ENCODE assay signal across 11 mouse cellular contexts in the genomic region with DNA sequence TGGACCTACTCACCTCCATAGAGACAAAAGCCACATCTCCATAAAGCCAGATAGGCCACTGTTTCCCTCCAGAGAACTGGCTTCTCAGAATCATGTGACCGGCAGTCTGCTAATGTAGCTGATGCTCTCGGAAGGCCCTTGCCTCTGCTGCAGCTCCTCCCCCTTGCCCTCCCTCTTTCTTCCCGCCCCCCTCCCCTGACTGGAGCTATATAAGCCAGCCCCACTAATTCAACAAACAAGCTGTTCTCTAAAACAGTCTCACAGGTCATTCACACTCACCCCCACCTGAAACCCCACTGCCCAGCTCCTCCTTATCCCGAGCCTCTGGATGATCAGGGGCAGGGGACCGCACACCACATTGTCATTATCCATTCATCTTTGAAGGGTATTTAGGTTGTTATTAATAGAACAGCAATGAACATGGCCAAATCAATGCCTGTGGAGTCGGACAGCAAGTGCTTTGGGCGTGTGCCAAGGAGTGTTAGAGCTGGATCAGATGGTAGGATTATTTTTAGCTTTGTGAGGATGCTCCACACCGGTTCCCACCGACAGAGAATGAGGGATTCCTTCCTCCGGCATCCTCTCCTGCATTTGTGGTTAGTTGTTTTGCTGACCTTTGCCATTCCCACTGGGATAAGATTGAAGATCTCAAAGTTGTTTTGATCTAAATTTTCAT. TPM values are rescaled to one million over a fixed set of nuclear protein-coding genes. Genes with fewer than 3 reads are reported as not detected.
DNase-seq lines count a peak whose midpoint lies in the region; ATAC-seq lines count a peak whose summit lies in the region.
"Had no signal": no experiment of that assay in that cellular context is flagged by ENCODE, and none has a peak within 500 bp of the region (broad histone marks: within the 10 kb centered on the region; RNA-seq: fewer than 3 reads in every experiment).

No protein-coding gene starts in this region.

- H3K4me1 ChIP-seq in embryonic facial prominence, embryonic 14.5 days (ENCODE audit: control insufficient read depth, insufficient read depth, low read length), result no peaks in the 10 kb centered on the region
- H3K4me1 ChIP-seq in embryonic facial prominence, embryonic 10.5 days, result no peaks in the 10 kb centered on the region
- H3K4me1 ChIP-seq: limb, embryonic 15.5 days had no signal

- H3K9me3 ChIP-seq in embryonic facial prominence, embryonic 14.5 days (ENCODE audit: control insufficient read depth, low read length), result no peaks in the 10 kb centered on the region
- no peaks in the 10 kb centered on the region for H3K9me3 ChIP-seq in embryonic facial prominence, embryonic 10.5 days
- H3K9me3 ChIP-seq: limb, embryonic 15.5 days had no signal

- intact Hi-C loops in left cerebral cortex, postnatal 4 days (cut with DNase I), result loop anchor here (2.0 kb wide), 1 partner anchor 167 kb away; no protein-coding TSS in a partner anchor
- intact Hi-C loops in heart, postnatal 10 days (cut with DNase I), result no loop called here

- H3K4me3 ChIP-seq in embryonic facial prominence, embryonic 14.5 days (ENCODE audit: low read depth, low read length), result no peak overlapping the region
- H3K4me3 ChIP-seq in embryonic facial prominence, embryonic 10.5 days, result no peak overlapping the region
- H3K4me3 ChIP-seq: limb, embryonic 15.5 days had no signal

- H3K9ac ChIP-seq in embryonic facial prominence, embryonic 14.5 days (ENCODE audit: low read depth, low read length), result no peak overlapping the region
- H3K9ac ChIP-seq: limb, embryonic 15.5 days had no signal

- DNase-seq in embryonic facial prominence, embryonic 14.5 days (ENCODE audit: low spot score), result peak; percentile 24
- DNase-seq in embryonic facial prominence, embryonic 10.5 days (ENCODE audit: low spot score), result no peak
- peak; percentile 76 for DNase-seq in left cerebral cortex, postnatal 4 days
- DNase-seq in left cerebral cortex, adult 18-20 months (ENCODE audit: low spot score in 2 of 2), result no peak
- DNase-seq in cerebellum, adult 9-10 months, result peak; percentile 77
- peak; percentile 5 to 13 for DNase-seq in heart, postnatal 10 days
- DNase-seq in thymus, postnatal 0 days (ENCODE audit: low spot score), result no peak
- DNase-seq in kidney, adult 18-20 months, result no peak

- no peak for ATAC-seq in embryonic facial prominence, embryonic 14.5 days (ENCODE audit: low read depth)

- no peaks in the 10 kb centered on the region for H3K27me3 ChIP-seq in embryonic facial prominence, embryonic 14.5 days (replicated peaks; ENCODE audit: control insufficient read depth, insufficient read depth, low read length)
- H3K27me3 ChIP-seq in embryonic facial prominence, embryonic 10.5 days (replicated peaks; ENCODE audit: low read depth, poor library complexity, severe bottlenecking), result no peaks in the 10 kb centered on the region
- H3K27me3 ChIP-seq: limb, embryonic 15.5 days had no signal

- H3K27ac ChIP-seq in embryonic facial prominence, embryonic 14.5 days (replicated peaks; ENCODE audit: low read depth, low read length), result no peak overlapping the region
- no peak overlapping the region for H3K27ac ChIP-seq in embryonic facial prominence, embryonic 10.5 days (replicated peaks)
- H3K27ac ChIP-seq: limb, embryonic 15.5 days had no signal

- WGBS in embryonic facial prominence, embryonic 14.5 days, result 67% methylated on average over 10 of the region's 10 CpGs
- WGBS in embryonic facial prominence, embryonic 10.5 days, result 79% methylated on average over 10 of the region's 10 CpGs

- H3K36me3 ChIP-seq in embryonic facial prominence, embryonic 14.5 days (ENCODE audit: control insufficient read depth, insufficient read depth, low read length), result no peaks in the 10 kb centered on the region
- H3K36me3 ChIP-seq in embryonic facial prominence, embryonic 10.5 days (replicated peaks), result no peaks in the 10 kb centered on the region
- H3K36me3 ChIP-seq: limb, embryonic 15.5 days had no signal

- H3K4me2 ChIP-seq in embryonic facial prominence, embryonic 14.5 days (ENCODE audit: low read depth, low read length), result no peak overlapping the region
- H3K4me2 ChIP-seq: limb, embryonic 15.5 days had no signal

RNA-seq across cellular contexts. Expression of gene Gabrr1, which starts 6.8 kb away (rescaled TPM):
- 0.12 TPM in 1 of 2 replicates, not detected in the other for polyA plus RNA-seq in embryonic facial prominence, embryonic 14.5 days (2014; fragmentation: Nextera tagmentation; extraction: Ambion mirVana)
- 0.06 TPM in 1 of 2 replicates, not detected in the other for polyA plus RNA-seq in embryonic facial prominence, embryonic 10.5 days (2016; fragmentation: Nextera tagmentation; extraction: Ambion mirVana)
- under 1 TPM in 1 of 2 experiments, not detected in 1; 0.16 TPM for total RNA-seq in left cerebral cortex, postnatal 4 days (2021)
- under 1 TPM in 1 of 2 experiments, not detected in 1; 0.14 TPM for total RNA-seq in left cerebral cortex, adult 18-20 months (2021)
- under 1 TPM; 0.41 to 0.50 TPM for total RNA-seq in heart, postnatal 10 days (2021)
- 0.09 TPM in 1 of 2 replicates, not detected in the other for polyA plus RNA-seq in thymus, postnatal 0 days (2015; fragmentation: Nextera tagmentation; extraction: Ambion mirVana)
- total RNA-seq: megakaryocyte-erythroid progenitor cell, adult 5-6 weeks had no signal
- polyA plus RNA-seq: kidney, embryonic 14.5 days had no signal

Comparison
In these comparisons a context has a peak if more than half of its experiments do, and no peak if none do; other contexts are left out.
1. DNase-seq: peak in embryonic facial prominence, embryonic 14.5 days (single experiment), left cerebral cortex, postnatal 4 days (single experiment), cerebellum, adult 9-10 months (single experiment) and heart, postnatal 10 days (2 of 2); none in embryonic facial prominence, embryonic 10.5 days (single experiment), left cerebral cortex, adult 18-20 months (0 of 2), thymus, postnatal 0 days (single experiment) and kidney, adult 18-20 months (single experiment).